In genomic region chr7:35347918-35348700, GRCm38 (mm10) we compare ENCODE assay signal across 17 mouse cellular contexts. TPM values are rescaled to one million over a fixed set of nuclear protein-coding genes. Genes with fewer than 3 reads are reported as not detected.
DNase-seq lines count a peak whose midpoint lies in the region; ATAC-seq and TF ChIP-seq lines count a peak whose summit lies in the region.
"Had no signal": no experiment of that assay in that cellular context is flagged by ENCODE, and none has a peak within 500 bp of the region (broad histone marks: within the 10 kb centered on the region; RNA-seq: fewer than 3 reads in every experiment).

No protein-coding gene starts in this region.

- H3K9me3 ChIP-seq in kidney, embryonic 16.5 days (ENCODE audit: low read length): no peaks in the 10 kb centered on the region
- H3K9me3 ChIP-seq in liver, embryonic 13.5 days (replicated peaks): no peaks in the 10 kb centered on the region
- H3K9me3 ChIP-seq in limb, embryonic 10.5 days (replicated peaks): no peaks in the 10 kb centered on the region
- H3K9me3 ChIP-seq: forebrain, embryonic 13.5 days; hindbrain, embryonic 13.5 days; neural tube, embryonic 15.5 days had no signal

- WGBS in kidney, embryonic 16.5 days: 55% methylated on average over 18 of the region's 18 CpGs
- 36% methylated on average over 17 of the region's 18 CpGs for WGBS in liver, embryonic 13.5 days (ENCODE audit: insufficient replicate concordance)
- WGBS in small intestine, adult 2 months: 25% methylated on average over 18 of the region's 18 CpGs
- WGBS in limb, embryonic 10.5 days: 73% methylated on average over 17 of the region's 18 CpGs

- no peak overlapping the region for H3K4me3 ChIP-seq in kidney, embryonic 16.5 days (ENCODE audit: low read length)
- H3K4me3 ChIP-seq in liver, embryonic 13.5 days (replicated peaks): no peak overlapping the region
- no peak overlapping the region for H3K4me3 ChIP-seq in small intestine, adult 2 months (ENCODE audit: low read depth, low read length)
- no peak overlapping the region for H3K4me3 ChIP-seq in limb, embryonic 10.5 days
- H3K4me3 ChIP-seq: forebrain, embryonic 13.5 days; gastrocnemius, adult 2 months; hindbrain, embryonic 13.5 days; neural tube, embryonic 15.5 days had no signal

- H3K27ac ChIP-seq in kidney, embryonic 16.5 days (ENCODE audit: low read length): no peak overlapping the region
- no peak overlapping the region for H3K27ac ChIP-seq in liver, embryonic 13.5 days
- H3K27ac ChIP-seq in small intestine, adult 2 months (ENCODE audit: insufficient read depth, low read depth, low read length): peak overlapping the region; percentile 73
- H3K27ac ChIP-seq in limb, embryonic 10.5 days: no peak overlapping the region
- H3K27ac ChIP-seq: forebrain, embryonic 13.5 days; gastrocnemius, adult 2 months; hindbrain, embryonic 13.5 days; neural tube, embryonic 15.5 days had no signal

- H3K27me3 ChIP-seq in kidney, embryonic 16.5 days (ENCODE audit: insufficient read depth, low read length): no peaks in the 10 kb centered on the region
- H3K27me3 ChIP-seq in liver, embryonic 13.5 days: no peaks in the 10 kb centered on the region
- no peaks in the 10 kb centered on the region for H3K27me3 ChIP-seq in small intestine, adult 2 months (ENCODE audit: control insufficient read depth, insufficient read depth, low read length)
- H3K27me3 ChIP-seq in limb, embryonic 10.5 days (ENCODE audit: low read depth, poor library complexity, severe bottlenecking): no peaks in the 10 kb centered on the region
- H3K27me3 ChIP-seq: forebrain, embryonic 13.5 days; hindbrain, embryonic 13.5 days; neural tube, embryonic 15.5 days had no signal

- ATAC-seq in kidney, embryonic 16.5 days (ENCODE audit: low FRiP score, low TSS enrichment): peak; percentile 51; the same call in 1 of the 2 replicates
- ATAC-seq in liver, embryonic 13.5 days (ENCODE audit: low read depth): peak; percentile 61
- ATAC-seq in megakaryocyte progenitor cell, adult 5-6 weeks (replicated peaks; ENCODE audit: poor library complexity): no peak
- ATAC-seq: forebrain, embryonic 13.5 days had no signal

- DNase-seq in kidney, postnatal 36 days: no peak
- DNase-seq in c-Kit-positive CD71-positive TER-119-positive erythroid progenitor cells, embryonic 14.5 days (ENCODE audit: low spot score): peak; percentile 14
- DNase-seq in liver, embryonic 13.5 days: peak; percentile 17
- no peak for DNase-seq in limb, embryonic 10.5 days (ENCODE audit: low spot score)
- no peak for DNase-seq in adrenal gland, adult 8-10 months
- DNase-seq: cerebellum, adult 9-10 months; gastrocnemius, adult 2 months; heart, postnatal 10 days; kidney, adult 9 months; thymus, postnatal 4 days had no signal

- no peak for TF ChIP-seq CTCF in small intestine, adult 2 months (IDR thresholded peaks at IDR 0.05; ENCODE audit: extremely low read depth, insufficient read length, insufficient replicate concordance, low read depth, low read length)

- no peaks in the 10 kb centered on the region for H3K36me3 ChIP-seq in kidney, embryonic 16.5 days (ENCODE audit: insufficient read depth, low read length)
- H3K36me3 ChIP-seq in liver, embryonic 13.5 days: no peaks in the 10 kb centered on the region
- peaks cover 3% of the 10 kb centered on the region; the same call in 1 of the 2 replicates for H3K36me3 ChIP-seq in small intestine, adult 2 months (ENCODE audit: control insufficient read depth, insufficient read depth, low read length)
- H3K36me3 ChIP-seq in limb, embryonic 10.5 days: no peaks in the 10 kb centered on the region
- H3K36me3 ChIP-seq: hindbrain, embryonic 13.5 days; neural tube, embryonic 15.5 days had no signal

- no peak for TF ChIP-seq POLR2A in small intestine, adult 2 months (IDR thresholded peaks at IDR 0.05; ENCODE audit: low read depth, low read length)

- H3K9ac ChIP-seq in kidney, embryonic 16.5 days (replicated peaks; ENCODE audit: low read length): no peak overlapping the region
- no peak overlapping the region for H3K9ac ChIP-seq in liver, embryonic 13.5 days
- H3K9ac ChIP-seq: forebrain, embryonic 13.5 days; hindbrain, embryonic 13.5 days; neural tube, embryonic 15.5 days had no signal

- no peak overlapping the region for H3K4me2 ChIP-seq in kidney, embryonic 16.5 days (replicated peaks; ENCODE audit: low read depth, low read length)
- H3K4me2 ChIP-seq in liver, embryonic 13.5 days: peak overlapping the region; percentile 33; the same call in 1 of the 2 replicates
- H3K4me2 ChIP-seq: forebrain, embryonic 13.5 days; hindbrain, embryonic 13.5 days; neural tube, embryonic 15.5 days had no signal

- peaks cover 7% of the 10 kb centered on the region; the same call in 1 of the 2 replicates for H3K4me1 ChIP-seq in kidney, embryonic 16.5 days (ENCODE audit: insufficient read depth, low read length)
- H3K4me1 ChIP-seq in liver, embryonic 13.5 days (replicated peaks): peaks cover 9% of the 10 kb centered on the region
- H3K4me1 ChIP-seq in small intestine, adult 2 months (ENCODE audit: control insufficient read depth, insufficient read depth, insufficient read length, low read length): peaks cover 46% of the 10 kb centered on the region; the same call in 1 of the 2 replicates
- no peaks in the 10 kb centered on the region for H3K4me1 ChIP-seq in limb, embryonic 10.5 days
- H3K4me1 ChIP-seq: forebrain, embryonic 13.5 days; hindbrain, embryonic 13.5 days; neural tube, embryonic 15.5 days had no signal

RNA-seq across cellular contexts. Expression of gene Rhpn2, which starts 14.1 kb away (rescaled TPM):
- polyA plus RNA-seq in kidney, embryonic 16.5 days (2015; fragmentation: Nextera tagmentation; extraction: Ambion mirVana): 16.3 TPM in 2 replicates
- polyA plus RNA-seq in liver, embryonic 13.5 days (2015; fragmentation: Nextera tagmentation; extraction: Ambion mirVana): 3.8 and 4.6 TPM in 2 replicates
- polyA plus RNA-seq in small intestine, adult 2 months (2012; rRNA removed): 14.6 and 46.0 TPM in 2 replicates
- 3.2 and 3.5 TPM in 2 replicates for polyA plus RNA-seq in limb, embryonic 10.5 days (2016; fragmentation: Nextera tagmentation; extraction: Ambion mirVana)
- not detected in 2 replicates for total RNA-seq in megakaryocyte progenitor cell, adult 5-6 weeks (2015)
- 0.10 TPM in 1 of 2 replicates, not detected in the other for total RNA-seq in megakaryocyte progenitor cell, adult 5-6 weeks (2017)
- 1 to 10 TPM; 1.9 to 3.3 (median 2.9) TPM for total RNA-seq in adrenal gland, adult 8-10 months (2022)
- total RNA-seq: monocyte, adult 5-6 weeks had no signal

RNA-seq across cellular contexts. Expression of gene Gpatch1, which starts 29.9 kb away (rescaled TPM):
- 19.6 and 19.9 TPM in 2 replicates for polyA plus RNA-seq in kidney, embryonic 16.5 days (2015; fragmentation: Nextera tagmentation; extraction: Ambion mirVana)
- 7.3 and 8.5 TPM in 2 replicates for polyA plus RNA-seq in liver, embryonic 13.5 days (2015; fragmentation: Nextera tagmentation; extraction: Ambion mirVana)
- 0.89 and 2.2 TPM in 2 replicates for polyA plus RNA-seq in small intestine, adult 2 months (2012; rRNA removed)
- polyA plus RNA-seq in limb, embryonic 10.5 days (2016; fragmentation: Nextera tagmentation; extraction: Ambion mirVana): 15.9 and 17.8 TPM in 2 replicates
- 12.2 and 13.0 TPM in 2 replicates for total RNA-seq in megakaryocyte progenitor cell, adult 5-6 weeks (2015)
- 14.0 and 17.2 TPM in 2 replicates for total RNA-seq in megakaryocyte progenitor cell, adult 5-6 weeks (2017)
- total RNA-seq in adrenal gland, adult 8-10 months (2022): 10 to 100 TPM; 17.8 to 22.9 (median 18.9) TPM

RNA-seq across cellular contexts. Expression of gene Faap24, which starts 48.5 kb away (rescaled TPM):
- polyA plus RNA-seq in kidney, embryonic 16.5 days (2015; fragmentation: Nextera tagmentation; extraction: Ambion mirVana): 16.9 and 17.8 TPM in 2 replicates
- polyA plus RNA-seq in liver, embryonic 13.5 days (2015; fragmentation: Nextera tagmentation; extraction: Ambion mirVana): 28.9 and 34.4 TPM in 2 replicates
- 1.8 and 3.9 TPM in 2 replicates for polyA plus RNA-seq in small intestine, adult 2 months (2012; rRNA removed)
- polyA plus RNA-seq in limb, embryonic 10.5 days (2016; fragmentation: Nextera tagmentation; extraction: Ambion mirVana): 18.2 and 18.7 TPM in 2 replicates
- total RNA-seq in megakaryocyte progenitor cell, adult 5-6 weeks (2015): 17.2 and 24.1 TPM in 2 replicates
- 16.3 and 18.9 TPM in 2 replicates for total RNA-seq in megakaryocyte progenitor cell, adult 5-6 weeks (2017)
- 1 to 10 TPM; 6.7 to 9.5 (median 7.8) TPM for total RNA-seq in adrenal gland, adult 8-10 months (2022)

RNA-seq across cellular contexts. Expression of gene Cep89, which starts 48.7 kb away (rescaled TPM):
- 63.7 and 73.2 TPM in 2 replicates for polyA plus RNA-seq in kidney, embryonic 16.5 days (2015; fragmentation: Nextera tagmentation; extraction: Ambion mirVana)
- polyA plus RNA-seq in liver, embryonic 13.5 days (2015; fragmentation: Nextera tagmentation; extraction: Ambion mirVana): 19.7 and 22.9 TPM in 2 replicates
- polyA plus RNA-seq in small intestine, adult 2 months (2012; rRNA removed): 4.4 and 10.1 TPM in 2 replicates
- 59.0 and 64.4 TPM in 2 replicates for polyA plus RNA-seq in limb, embryonic 10.5 days (2016; fragmentation: Nextera tagmentation; extraction: Ambion mirVana)
- 9.6 and 16.9 TPM in 2 replicates for total RNA-seq in megakaryocyte progenitor cell, adult 5-6 weeks (2015)
- 8.0 and 13.6 TPM in 2 replicates for total RNA-seq in megakaryocyte progenitor cell, adult 5-6 weeks (2017)
- total RNA-seq in adrenal gland, adult 8-10 months (2022): 10 to 100 TPM; 18.7 to 30.1 (median 22.7) TPM

Comparison
In these comparisons a context has a peak if more than half of its experiments do, and no peak if none do; other contexts are left out.
1. DNase-seq: peak in c-Kit-positive CD71-positive TER-119-positive erythroid progenitor cells, embryonic 14.5 days (single experiment) and liver, embryonic 13.5 days (single experiment); none in kidney, postnatal 36 days (0 of 2), limb, embryonic 10.5 days (single experiment) and adrenal gland, adult 8-10 months (single experiment).